Mouse (Mus musculus): ENCODE data around the gene Gpr142.

The Gpr142 gene

DNA sequence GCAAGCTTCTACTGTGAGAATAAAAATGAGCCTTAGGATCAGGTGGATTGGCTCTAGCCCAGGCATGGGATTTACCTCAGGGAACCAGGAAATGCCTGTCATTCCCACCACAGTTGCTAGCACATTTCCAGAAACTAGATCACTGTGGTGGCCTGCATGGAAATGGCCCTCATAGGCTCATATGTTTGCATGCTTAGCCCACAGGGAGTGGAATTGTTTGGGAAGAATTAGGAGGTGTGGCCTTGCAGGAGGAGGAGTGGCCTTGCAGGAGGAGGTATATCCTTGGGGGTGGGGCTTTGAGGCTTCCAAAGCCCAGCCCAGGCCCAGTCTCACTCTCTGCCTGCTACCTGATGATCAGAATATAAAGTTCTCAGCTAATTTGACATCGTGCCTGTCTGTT is 3.2 kb downstream of the Gpr142 start:
- DNase-seq (ENCODE audit: low read depth, low spot score) = no peak

GRCm38 (mm10) chr11:114802540-114803267 is 4.0 kb downstream of the Gpr142 start:
- peak; percentile 74 for DNase-seq (ENCODE audit: low read depth, low spot score)

DNA sequence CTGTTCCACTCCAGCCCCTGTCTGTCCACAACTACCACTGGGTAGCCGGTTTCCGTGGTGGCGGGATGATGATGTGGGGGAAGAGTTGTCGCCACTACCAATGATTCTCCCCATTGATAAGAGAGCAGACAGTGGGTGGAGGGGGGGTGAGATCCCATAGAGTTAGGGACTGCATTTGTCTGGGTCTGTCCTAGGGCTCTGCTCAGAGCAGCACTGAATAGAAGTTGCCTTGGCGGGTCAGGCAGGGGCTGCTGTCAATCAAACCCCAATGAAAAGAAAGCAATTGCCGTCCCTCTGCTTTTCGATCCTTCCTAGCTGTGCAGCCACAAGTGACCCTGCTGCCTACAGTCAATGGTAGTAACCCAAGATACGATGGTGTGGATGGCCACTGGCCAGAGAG is 5.3 kb downstream of the Gpr142 start:
- no peak for DNase-seq (ENCODE audit: low read depth, low spot score)

DNA sequence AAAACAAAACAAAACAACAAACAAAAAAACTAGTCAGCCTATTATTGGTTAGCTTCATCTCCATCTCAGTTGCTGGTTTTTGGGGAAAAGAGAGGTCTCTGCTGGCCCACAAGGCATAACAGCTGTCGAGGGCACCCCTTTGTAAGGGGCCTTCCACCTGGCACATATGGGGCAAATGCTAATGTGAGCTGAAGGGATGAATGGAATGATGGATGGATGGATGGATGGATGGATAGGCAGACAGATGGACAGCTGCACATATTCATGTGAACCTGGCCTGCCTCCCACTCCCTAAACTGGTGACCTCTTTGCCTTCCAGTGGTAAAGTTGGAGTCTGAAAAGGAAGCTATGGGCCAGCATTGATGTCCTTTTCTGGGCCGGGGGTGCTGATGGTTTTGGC is 8.3 kb downstream of the Gpr142 start:
- no peak for DNase-seq (ENCODE audit: low read depth, low spot score)

DNA sequence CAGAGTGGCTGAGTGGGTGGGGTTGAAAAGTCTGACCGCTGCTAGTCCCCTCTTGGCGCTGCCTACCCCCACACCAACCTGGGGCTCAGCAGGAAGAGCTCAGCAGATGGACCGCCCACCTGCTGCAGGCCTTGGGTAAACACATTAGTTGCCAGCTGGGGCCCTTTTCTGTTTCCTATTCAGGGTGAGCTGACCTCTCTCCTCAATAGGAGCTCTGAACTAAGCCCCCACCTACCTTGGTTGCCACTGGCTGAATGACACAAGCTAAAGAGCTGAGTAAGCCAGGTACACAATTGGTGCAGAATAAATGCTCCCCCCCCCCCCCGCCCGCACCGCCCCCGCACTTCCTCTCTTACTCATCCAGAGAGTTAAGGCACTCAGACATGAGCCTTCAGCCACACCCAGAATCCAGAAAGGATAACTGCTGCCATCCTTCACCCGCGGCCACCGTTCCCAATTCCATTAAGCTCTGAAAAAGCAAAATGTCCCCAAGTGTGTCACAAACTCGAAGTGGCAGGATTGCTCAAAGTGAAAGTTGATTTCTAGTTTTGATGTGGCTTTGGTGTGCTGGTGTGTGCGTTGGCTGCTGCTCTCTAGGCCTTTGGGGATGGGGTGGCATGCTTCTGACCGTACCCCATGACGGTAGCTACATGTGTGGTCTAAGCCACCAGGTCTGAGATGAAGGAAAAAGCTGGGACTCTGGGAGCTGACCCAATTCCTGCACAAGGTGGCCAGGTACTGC is 9.1 kb downstream of the Gpr142 start:
- DNase-seq (ENCODE audit: low read depth, low spot score) = peak; percentile 87

DNA sequence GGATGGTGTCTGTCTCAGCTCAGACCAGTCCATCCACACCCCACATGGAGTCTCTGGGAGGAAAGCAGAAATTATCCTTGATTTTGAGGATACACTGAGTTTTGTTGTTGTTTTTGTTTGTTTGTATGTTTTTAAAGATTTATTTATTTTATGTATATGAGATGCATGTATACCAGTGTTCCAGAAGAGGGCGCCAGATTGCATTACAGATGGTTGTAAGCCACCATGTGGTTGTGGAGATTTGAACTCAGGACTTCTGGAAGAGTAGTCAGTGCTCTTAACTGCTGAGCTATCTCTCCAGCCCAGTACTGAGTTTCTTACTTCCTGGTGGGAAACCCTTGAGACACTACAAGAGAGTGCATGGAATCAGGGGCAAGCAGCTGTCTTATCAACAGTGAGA is 10.6 kb downstream of the Gpr142 start:
- no peak for DNase-seq (ENCODE audit: low read depth, low spot score)

DNA sequence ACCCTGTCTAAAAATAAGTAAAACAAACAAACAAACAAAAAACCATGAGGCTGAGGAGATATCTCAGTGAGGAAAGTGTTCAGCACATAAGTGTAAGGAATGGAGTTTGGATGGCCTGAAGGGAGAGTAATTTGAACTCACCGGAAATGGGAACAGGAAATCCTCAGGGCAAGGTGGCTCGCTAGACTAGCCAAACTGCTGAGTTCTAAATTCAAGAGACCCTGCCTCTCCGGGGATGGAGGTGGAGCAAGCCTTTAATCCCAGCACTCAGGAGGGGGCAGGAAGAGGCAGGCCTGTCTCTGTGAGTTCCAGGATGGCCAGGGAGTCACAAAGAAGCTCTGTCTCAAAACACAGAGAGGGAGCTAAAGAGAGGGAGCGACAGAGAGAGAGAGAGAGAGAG is 11.6 kb downstream of the Gpr142 start:
- DNase-seq (ENCODE audit: low read depth, low spot score) = no peak

DNA sequence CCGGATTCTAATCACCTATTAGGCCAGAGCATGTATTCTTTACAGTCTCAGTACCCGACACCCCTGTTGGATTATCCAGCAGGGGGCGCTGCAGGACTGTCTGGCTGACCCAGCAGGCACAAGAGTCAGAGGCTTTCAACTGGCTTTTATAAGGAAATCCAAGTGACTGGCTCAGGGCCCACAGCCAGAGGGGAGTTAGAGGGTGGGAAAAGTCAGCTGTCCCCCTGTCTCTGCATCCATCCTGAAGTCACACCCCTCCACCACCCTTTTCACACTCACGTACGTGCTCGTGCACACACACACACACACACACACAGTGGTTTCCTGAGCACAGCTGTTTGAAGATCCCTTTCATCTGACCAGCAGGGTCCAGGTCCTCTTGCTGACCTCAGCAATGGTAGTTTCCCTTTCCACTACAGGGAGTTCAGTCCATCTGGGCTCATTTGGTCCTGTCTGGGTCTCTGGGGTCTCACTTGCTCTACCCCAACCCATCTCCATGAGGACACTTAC is 14.1 kb downstream of the Gpr142 start:
- DNase-seq (ENCODE audit: low read depth, low spot score) = peak; percentile 91

- no peak for DNase-seq (ENCODE audit: low read depth, low spot score)
These were observed 16.3 kb downstream of the Gpr142 start for GRCm38 (mm10) chr11:114814873-114815592.

DNA sequence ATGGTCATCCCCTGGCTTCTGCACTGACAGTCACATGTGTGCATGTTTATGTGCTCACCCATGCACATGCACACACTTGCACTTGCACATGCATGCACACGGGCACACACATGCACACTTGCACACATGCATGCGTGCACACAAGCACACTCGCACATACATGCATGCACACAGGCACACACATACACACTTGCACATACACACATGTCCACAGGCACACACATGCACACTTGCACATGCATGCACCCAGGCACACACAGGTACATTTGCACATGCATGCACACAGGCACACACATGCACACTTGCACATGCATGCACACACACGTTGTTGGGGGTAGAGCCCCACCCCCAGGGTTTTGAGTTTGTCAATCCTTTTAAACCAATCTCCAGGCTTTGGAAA is 18.2 kb downstream of the Gpr142 start:
- no peak for DNase-seq (ENCODE audit: low read depth, low spot score)

DNA sequence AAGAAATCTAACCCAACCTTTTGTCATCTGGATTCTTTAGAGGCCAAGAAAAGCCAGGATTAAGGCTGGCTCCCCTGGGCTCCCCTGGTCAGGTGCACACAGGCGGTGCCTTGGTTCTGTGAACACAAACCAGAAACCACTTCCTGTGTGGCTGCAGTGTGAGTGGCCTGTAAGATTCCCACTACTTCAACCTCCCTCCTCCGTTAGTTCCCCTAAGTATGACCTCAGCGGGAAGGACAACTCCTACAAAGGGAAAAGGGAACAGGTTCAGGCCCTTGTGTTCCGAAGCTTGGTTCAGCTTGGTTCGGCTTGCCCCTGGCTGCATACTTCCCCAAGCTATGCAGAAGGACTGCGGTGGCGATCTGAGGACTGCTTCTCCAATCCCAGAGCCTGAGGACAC is 19.5 kb downstream of the Gpr142 start:
- no peak for DNase-seq (ENCODE audit: low read depth, low spot score)

DNA sequence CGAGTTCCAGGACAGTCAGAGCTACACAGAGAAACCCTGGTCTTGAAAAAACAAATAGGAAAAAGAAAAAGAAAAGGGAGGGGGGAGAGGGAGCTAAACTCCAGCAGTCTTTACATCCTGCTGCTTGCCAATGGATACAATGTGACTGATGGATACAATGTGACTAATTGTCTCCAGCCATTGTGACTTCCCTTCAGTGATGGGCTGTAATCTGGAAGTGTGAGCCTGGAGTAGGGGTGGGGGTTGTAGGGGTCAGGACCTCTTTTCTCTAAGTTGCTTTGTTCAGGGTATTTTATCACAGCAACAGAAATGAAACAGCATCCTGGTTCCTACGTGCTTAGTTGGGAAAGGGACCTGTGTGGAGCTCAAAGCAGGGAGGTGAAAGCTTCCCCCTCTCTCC is 20.4 kb downstream of the Gpr142 start:
- DNase-seq (ENCODE audit: low read depth, low spot score) = no peak

GRCm38 (mm10) chr11:114820444-114820843 is 21.7 kb downstream of the Gpr142 start:
- DNase-seq (ENCODE audit: low read depth, low spot score) = no peak

DNA sequence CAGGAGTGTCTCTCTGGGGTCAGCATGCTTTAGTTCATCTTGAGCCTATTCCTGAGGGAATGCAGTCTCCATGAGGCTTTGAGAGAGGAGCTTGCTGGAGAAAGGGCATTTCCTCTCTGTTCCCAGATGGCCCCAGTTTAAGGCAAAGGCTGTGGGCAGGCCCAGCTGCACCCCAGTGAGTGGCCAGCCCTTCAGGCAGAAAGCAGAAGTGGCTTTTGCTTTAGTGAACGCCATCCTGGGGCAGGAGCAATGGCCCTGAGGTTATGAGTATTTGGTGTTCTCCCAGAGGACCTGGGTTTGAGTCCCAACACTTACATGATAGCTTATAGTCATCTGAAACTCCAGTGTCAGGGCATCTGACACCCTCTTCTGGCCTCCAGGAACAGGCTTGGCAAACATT is 22.6 kb downstream of the Gpr142 start:
- DNase-seq (ENCODE audit: low read depth, low spot score) = no peak

DNA sequence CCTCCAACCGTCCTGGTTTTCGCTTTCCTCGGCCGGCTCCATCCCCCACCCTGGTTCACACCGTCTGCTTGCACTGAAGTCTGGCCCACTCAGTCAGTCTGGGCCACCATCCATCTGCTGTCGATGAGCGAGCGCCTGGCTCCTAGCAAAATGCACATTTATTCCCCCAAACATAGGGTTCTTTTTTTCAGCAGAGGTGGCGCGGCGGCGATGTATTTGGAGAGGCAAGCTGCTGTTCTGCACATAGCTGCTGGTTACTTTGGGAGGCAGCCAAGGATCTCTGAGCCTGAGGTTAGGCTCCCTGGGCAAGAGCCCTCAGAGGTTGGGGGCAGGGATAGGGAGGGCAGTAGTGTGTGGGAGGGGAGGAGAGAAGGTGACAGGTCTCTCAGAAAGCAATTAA is 24.0 kb downstream of the Gpr142 start:
- DNase-seq (ENCODE audit: low read depth, low spot score) = peak; percentile 97

GRCm38 (mm10) chr11:114823199-114823725 is 24.5 kb downstream of the Gpr142 start:
- no peak for DNase-seq (ENCODE audit: low read depth, low spot score)

DNA sequence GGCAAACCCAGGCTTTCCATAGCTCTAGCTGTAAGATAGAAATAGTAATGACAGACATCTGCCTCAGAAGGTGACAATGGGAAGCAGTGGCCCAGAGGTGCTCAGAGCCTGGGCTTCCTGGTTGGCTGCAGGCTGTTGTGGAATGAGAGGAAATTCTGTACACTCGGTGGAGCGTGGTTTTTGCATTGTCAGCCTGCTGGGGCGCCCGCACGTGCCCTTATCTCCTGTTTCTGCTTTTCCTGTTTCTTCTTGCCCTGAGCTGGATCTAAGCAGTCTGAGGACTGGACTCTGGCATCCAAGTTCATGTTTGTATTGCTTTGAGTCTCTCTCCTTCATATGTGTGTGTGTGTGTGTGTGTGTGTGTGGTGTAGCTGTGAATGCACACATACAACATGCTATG is 28.0 kb downstream of the Gpr142 start:
- no peak for DNase-seq (ENCODE audit: low read depth, low spot score)

DNA sequence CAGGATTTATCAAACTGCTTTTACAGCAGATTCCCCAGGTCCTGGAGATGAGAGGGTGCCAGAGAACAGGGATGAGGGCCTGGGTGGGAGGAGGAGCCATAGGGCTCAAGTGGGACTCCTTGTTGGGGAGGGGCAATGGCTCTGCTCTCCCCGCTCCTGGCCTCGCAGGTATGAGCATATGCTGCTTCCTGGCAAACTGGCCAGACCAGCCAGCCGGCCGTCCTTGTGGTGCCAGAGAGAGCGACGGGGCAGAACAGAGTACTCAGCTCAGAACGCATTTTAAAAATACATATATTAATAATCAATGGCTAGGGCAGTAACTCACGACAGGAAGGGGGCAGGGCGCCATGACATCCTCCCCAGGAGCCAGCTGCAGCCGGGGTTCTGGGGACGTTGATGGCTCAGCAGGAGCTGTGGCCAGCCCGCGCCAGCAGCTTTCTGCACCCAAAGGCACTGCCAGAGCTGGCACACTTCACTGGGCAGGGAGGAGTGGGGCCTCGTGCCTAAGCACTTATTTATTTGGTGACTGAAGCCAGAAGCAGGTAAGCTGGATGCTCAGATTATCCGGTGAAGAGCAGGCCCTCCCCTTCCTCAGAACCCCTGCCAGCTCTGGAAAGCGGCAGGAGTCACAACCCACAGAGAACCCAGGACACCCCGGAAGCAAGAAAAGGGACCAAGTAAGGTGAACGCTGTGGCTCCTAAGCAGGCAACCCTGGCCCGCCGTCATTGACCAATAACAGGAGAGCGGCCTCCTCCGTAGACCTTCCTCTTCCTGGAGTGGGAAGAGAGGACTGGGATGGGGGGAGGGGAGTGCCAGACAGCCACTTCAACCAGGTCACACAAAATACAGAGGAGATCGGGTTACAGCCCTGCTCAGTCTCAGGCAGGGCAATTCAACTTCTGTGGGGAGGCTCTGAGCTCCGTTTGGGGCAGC is 31.0 kb downstream of the Gpr142 start:
- DNase-seq (ENCODE audit: low read depth, low spot score) = peak; percentile 96

- DNase-seq (ENCODE audit: low read depth, low spot score) = no peak
These were observed 31.7 kb downstream of the Gpr142 start for GRCm38 (mm10) chr11:114830433-114830773.

DNA sequence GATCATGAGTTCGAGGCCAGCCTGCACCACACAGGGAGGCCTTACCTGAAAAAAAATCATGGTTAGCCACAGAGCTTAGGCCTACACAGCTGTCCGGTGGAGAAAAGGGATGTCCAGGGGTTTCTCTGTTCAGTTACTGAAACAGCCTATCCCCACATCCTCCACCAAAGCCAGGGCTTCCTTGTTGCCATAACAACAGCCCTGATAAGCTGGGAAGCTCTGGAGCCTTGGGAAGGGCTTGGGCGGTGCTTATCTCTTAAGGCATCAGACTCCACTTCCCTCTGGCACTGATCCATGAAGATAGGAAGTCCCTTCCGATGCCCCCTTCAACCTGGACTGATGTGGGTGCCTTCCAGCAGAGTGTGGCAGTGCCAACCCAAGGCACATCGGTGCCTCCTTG is 34.4 kb downstream of the Gpr142 start:
- DNase-seq (ENCODE audit: low read depth, low spot score) = no peak

DNA sequence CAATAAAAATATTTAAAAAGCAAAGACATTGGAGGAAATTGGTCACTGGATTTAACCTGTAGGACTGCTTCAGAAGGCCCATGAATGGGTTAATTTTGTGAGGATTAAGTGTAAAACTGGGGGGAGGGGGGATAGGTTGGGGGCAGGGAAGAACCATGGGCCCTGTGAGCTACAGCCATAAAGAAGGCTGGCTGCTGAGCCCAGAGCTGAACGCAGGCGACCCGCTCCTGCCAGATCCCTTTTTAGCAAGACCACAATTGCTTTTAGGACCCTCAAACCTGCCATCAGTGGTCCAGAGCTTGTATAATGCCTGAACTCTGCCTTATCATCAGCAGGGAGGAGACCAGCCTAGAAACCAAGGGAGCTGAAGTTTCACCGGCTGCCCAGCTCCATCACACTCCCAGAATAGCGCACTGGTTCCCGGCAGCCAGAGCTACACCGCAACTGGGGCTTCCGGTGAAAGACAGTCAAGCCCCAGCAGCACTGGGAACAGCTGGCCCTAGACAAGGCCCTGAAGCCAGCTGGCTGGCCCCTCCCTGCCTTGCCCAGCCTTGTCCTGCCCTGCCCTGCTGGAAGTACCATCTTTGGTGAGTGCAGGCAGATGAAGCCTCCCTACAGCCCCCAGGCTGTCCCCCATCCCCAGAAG is 45.2 kb downstream of the Gpr142 start:
- no peak for DNase-seq (ENCODE audit: low read depth, low spot score)

All from brain, adult 2 months (tissue).